Comparison of ENCODE assay signal across 8 mouse cellular contexts in genomic region chr3:101699929-101700681, GRCm38 (mm10).
DNase-seq lines count a peak whose midpoint lies in the region; ATAC-seq and TF ChIP-seq lines count a peak whose summit lies in the region.

No protein-coding gene starts in this region.

- no peak for TF ChIP-seq CTCF in cerebellum, adult 2 months (IDR thresholded peaks at IDR 0.05; ENCODE audit: borderline replicate concordance, insufficient read depth, low read depth, low read length)

- no peaks in the 10 kb centered on the region for H3K36me3 ChIP-seq in kidney, embryonic 16.5 days (ENCODE audit: insufficient read depth, low read length)

- DNase-seq in gastrocnemius, adult 18-20 months (ENCODE audit: low spot score), result peak; percentile 4
- no peak for DNase-seq in gastrocnemius, postnatal 10 days
- peak; percentile 50 for DNase-seq in 3T3-L1 (ENCODE audit: low read depth, low spot score)
- peak; percentile 95 to 99 for DNase-seq in cerebellum, adult 2 months
- DNase-seq in spleen, postnatal 36 days (ENCODE audit: low spot score in 2 of 2), result no peak
- DNase-seq in layer of hippocampus, adult 18-20 months (ENCODE audit: low spot score in 2 of 2), result no peak
- no peak for DNase-seq in gastrocnemius, postnatal 25 days

- no peak overlapping the region for H3K9ac ChIP-seq in kidney, embryonic 16.5 days (replicated peaks; ENCODE audit: low read length)

- peak; percentile 58 for ATAC-seq in kidney, embryonic 16.5 days (ENCODE audit: low FRiP score, low TSS enrichment)

- no peak overlapping the region for H3K4me2 ChIP-seq in kidney, embryonic 16.5 days (replicated peaks; ENCODE audit: low read depth, low read length)

- WGBS in cerebellum, adult 2 months, result 13% methylated on average over 12 of the region's 12 CpGs
- WGBS in kidney, embryonic 16.5 days, result 49% methylated on average over 12 of the region's 12 CpGs

- TF ChIP-seq POLR2A in cerebellum, adult 2 months (IDR thresholded peaks at IDR 0.05; ENCODE audit: borderline replicate concordance, insufficient read depth, low read length), result no peak

- H3K27ac ChIP-seq in cerebellum, adult 2 months (ENCODE audit: insufficient read depth, low read length), result peak overlapping the region; percentile 94
- H3K27ac ChIP-seq in kidney, embryonic 16.5 days (ENCODE audit: low read length), result 0 out of 2 replicates have a peak overlapping the region, but pooled peaks have one; percentile 13

- H3K9me3 ChIP-seq in kidney, embryonic 16.5 days (ENCODE audit: low read length), result no peaks in the 10 kb centered on the region; the same call in 1 of the 2 replicates

- H3K27me3 ChIP-seq in cerebellum, adult 2 months (ENCODE audit: control insufficient read depth, insufficient read depth, low read length), result no peaks in the 10 kb centered on the region
- H3K27me3 ChIP-seq in kidney, embryonic 16.5 days (ENCODE audit: insufficient read depth, low read length), result no peaks in the 10 kb centered on the region

- peaks cover 25% of the 10 kb centered on the region for H3K4me1 ChIP-seq in cerebellum, adult 2 months (ENCODE audit: control insufficient read depth, insufficient read depth, low read length)
- H3K4me1 ChIP-seq in kidney, embryonic 16.5 days (ENCODE audit: insufficient read depth, low read length), result peaks cover 21% of the 10 kb centered on the region

- no peak overlapping the region for H3K4me3 ChIP-seq in cerebellum, adult 2 months (replicated peaks; ENCODE audit: insufficient read depth, low read depth, low read length)
- H3K4me3 ChIP-seq in kidney, embryonic 16.5 days (ENCODE audit: low read length), result no peak overlapping the region

Comparison
In these comparisons a context has a peak if more than half of its experiments do, and no peak if none do; other contexts are left out.
1. DNase-seq: peak in gastrocnemius, adult 18-20 months (single experiment), 3T3-L1 (single experiment) and cerebellum, adult 2 months (2 of 2); none in gastrocnemius, postnatal 10 days (single experiment), spleen, postnatal 36 days (0 of 2), layer of hippocampus, adult 18-20 months (0 of 2) and gastrocnemius, postnatal 25 days (single experiment).